Mouse (Mus musculus) kidney, adult 18-20 months (tissue): ENCODE results near the gene Kcnab1.

ENCODE experiments used
- DNase-seq: peaks from one replicate; pipeline ENCODE4 v3.0.0; 2021

Kcnab1 gene

GRCm38 (mm10) chr3:65317876-65318537 is 208.8 kb downstream of the Kcnab1 start:
- DNase-seq, result peak; percentile 62

- DNase-seq, result peak; percentile 7
These were observed 210.2 kb downstream of the Kcnab1 start for GRCm38 (mm10) chr3:65319248-65320008.

GRCm38 (mm10) chr3:65320990-65321389 is 211.8 kb downstream of the Kcnab1 start:
- DNase-seq, result no peak

- no peak for DNase-seq
These were observed 213.0 kb downstream of the Kcnab1 start for GRCm38 (mm10) chr3:65321981-65322779.

GRCm38 (mm10) chr3:65325254-65325653 is 216.1 kb downstream of the Kcnab1 start:
- DNase-seq, result no peak

- DNase-seq, result no peak
These were observed 219.6 kb downstream of the Kcnab1 start for GRCm38 (mm10) chr3:65328814-65329213.

- DNase-seq, result no peak
These were observed 228.8 kb downstream of the Kcnab1 start for GRCm38 (mm10) chr3:65337835-65338464.

GRCm38 (mm10) chr3:65340173-65340951 is 231.2 kb downstream of the Kcnab1 start:
- no peak for DNase-seq

GRCm38 (mm10) chr3:65346176-65346575 is 237.0 kb downstream of the Kcnab1 start:
- DNase-seq, result no peak

GRCm38 (mm10) chr3:65352278-65353127 is 243.3 kb downstream of the Kcnab1 start:
- no peak for DNase-seq

- DNase-seq, result no peak
These were observed 244.3 kb downstream of the Kcnab1 start for GRCm38 (mm10) chr3:65353263-65354037.

GRCm38 (mm10) chr3:65355479-65355878 is 246.3 kb downstream of the Kcnab1 start:
- no peak for DNase-seq

- DNase-seq, result no peak
These were observed 249.1 kb downstream of the Kcnab1 start for GRCm38 (mm10) chr3:65358275-65358674.

GRCm38 (mm10) chr3:65358841-65359240 is 249.7 kb downstream of the Kcnab1 start:
- no peak for DNase-seq

- DNase-seq, result no peak
These were observed 251.2 kb downstream of the Kcnab1 start for GRCm38 (mm10) chr3:65360163-65360969.

GRCm38 (mm10) chr3:65363438-65363837 is 254.3 kb downstream of the Kcnab1 start:
- no peak for DNase-seq

GRCm38 (mm10) chr3:65365184-65365583 is 256.0 kb downstream of the Kcnab1 start:
- no peak for DNase-seq

GRCm38 (mm10) chr3:65365921-65366710 is 256.9 kb downstream of the Kcnab1 start:
- peak; percentile 32 for DNase-seq

- no peak for DNase-seq
These were observed 258.8 kb downstream of the Kcnab1 start for GRCm38 (mm10) chr3:65367944-65368343.
